Mouse (Mus musculus) adrenal gland, postnatal 14 days (tissue): Measurements from ENCODE around the gene Gm17657. TPM values are rescaled to one million over a fixed set of nuclear protein-coding genes. Genes with fewer than 3 reads are reported as not detected.

Source experiments
- DNase-seq: peaks from one replicate; pipeline ENCODE4 v3.0.0; 2021; ENCODE audit warnings: mixed read lengths
- microRNA-seq, 2 experiments: library from miRNA; unstranded; fragments of <30 nt; microRNA quantifications; one replicate each; pipeline ENCODE4 v1.2.0; 2021
- total RNA-seq: library from RNA; stranded (reverse); gene quantifications from 2 replicates; pipeline ENCODE4 v1.2.3, GENCODE M21; 2021

The Gm17657 gene
- total RNA-seq, 1 experiment from 2014 or later = not detected

DNA sequence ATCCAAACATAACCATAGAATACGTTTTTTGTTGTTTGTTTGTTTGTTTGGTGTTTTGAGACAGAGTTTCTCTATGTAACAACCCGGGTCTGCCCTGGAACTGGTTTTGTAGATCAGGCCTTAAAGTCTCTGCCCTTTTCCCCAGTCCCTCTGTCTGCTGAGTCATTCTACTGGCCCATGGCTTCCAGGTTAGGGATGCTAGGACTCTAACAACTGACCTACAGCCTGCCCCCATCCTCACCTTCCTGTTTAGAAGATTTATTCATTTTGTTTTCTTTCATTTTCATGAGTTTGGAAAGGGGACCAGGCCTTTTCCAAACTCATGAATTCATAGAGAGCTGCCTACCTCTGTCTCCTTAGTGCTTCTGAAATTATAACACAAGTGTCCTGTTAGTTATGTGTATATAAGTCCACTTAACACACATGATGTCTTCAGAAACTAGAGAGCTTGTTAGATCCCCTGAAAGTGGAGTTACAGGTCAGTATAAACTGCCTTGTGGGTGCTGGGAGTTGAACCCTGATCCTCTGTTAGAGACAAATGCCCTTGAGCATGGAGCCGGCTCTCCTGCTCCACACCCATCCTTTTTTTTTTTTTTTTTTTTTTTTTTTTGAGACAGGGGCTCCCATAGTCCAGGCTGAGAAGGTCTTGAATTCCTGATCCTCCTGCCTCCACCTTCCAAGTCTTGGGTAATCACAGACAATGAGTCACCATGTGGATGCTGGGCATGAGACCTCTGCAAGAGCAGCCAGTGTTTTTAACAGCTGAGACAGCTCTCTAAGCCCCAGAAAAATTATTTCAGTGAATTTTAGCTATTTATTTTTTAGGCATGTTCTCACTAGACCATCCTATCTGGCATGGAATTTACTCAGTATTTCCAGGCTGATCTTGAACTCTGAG lies 63.9 kb downstream of the Gm17657 start:
- DNase-seq = no peak

DNA sequence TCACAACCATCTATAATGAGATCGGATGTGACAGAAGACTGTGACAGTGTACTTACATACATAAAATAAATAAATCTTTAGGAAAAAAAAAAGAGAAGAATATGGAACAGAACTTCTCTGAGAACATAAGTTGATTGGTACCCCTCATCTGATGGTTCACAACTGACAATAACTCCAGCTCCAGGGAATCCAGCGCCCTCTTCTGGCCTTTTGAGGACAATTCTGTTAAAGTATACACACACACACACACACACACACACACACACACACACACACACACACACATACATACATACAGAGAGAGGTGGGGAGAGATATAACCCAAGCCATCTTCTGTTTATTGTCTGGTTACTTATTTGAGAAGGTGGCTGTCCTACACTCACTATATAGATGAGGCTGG lies 65.0 kb downstream of the Gm17657 start:
- DNase-seq = no peak

DNA sequence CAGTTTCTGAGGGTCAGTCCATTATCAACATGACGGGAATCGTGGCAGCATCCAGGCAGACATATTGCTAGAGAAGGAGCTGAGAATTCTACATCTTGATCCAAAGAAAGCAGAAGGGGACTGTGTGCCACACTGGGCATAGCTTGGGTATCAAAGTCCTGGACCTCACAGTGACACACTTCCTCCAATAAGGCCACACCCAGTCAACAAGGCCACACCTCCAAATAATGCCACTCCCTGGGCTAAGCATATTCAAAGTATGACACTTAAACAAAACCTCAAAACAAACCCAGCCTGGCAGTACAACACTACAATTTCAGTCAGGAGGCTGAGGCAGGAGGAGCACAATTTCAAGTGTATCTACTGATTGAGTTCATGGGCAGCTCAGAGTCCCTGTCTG lies 66.2 kb downstream of the Gm17657 start:
- DNase-seq = no peak

DNA sequence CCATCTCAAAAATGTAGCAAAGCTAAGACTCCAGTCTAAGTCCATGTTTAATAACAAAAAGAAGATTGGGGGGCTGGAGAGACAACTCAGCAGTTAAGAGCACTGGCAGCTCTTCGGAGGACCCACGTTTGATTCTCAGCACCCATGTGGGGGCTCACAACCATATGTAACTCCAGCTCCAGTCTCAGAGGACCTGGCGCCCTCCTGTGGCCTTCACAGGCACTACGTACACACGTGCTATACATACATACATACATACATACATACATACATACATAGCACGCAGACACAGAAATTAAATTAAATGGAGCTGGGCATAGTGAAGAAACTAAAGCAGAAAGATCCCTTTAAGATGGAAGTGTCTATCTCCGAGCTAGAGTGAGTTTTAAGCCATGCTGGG lies 66.8 kb downstream of the Gm17657 start:
- no peak for DNase-seq

DNA sequence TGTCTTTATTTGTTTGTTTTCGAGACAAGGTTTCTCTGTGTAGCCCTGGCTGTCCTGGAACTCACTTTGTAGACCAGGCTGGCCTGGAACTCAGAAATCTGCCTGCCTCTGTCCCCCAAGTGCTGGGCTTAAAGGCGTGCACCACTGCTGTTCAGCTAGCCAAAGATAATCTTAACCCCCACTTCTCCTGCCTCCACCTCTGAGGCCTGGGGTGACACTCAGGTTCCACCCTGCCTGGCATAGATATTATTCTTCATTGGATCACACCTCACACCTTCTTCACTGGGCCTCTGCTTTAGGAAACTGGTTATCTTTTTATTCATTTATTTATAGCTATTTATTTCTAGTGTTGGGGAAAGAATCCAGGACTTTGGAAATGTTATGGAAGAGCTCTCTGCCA lies 69.2 kb downstream of the Gm17657 start:
- DNase-seq = no peak

DNA sequence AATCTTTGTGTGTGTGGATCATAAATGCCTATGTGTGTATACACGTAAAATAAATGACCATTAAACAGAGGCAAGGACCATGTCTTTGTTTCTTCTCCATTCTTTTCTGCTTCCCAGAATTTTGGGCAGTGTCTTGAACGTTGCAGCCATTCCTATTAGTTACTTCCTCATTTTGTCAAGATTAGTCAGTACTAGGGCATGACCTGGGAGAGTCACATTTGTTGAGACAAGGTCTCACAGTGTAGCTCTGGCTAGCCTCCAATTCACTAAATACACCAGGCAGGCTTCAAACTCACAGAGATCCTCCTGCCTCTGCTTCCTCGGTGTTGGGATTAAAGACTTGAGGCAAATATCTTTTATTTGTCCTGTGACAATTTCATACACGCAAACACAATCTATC lies 71.2 kb downstream of the Gm17657 start:
- DNase-seq = no peak

DNA sequence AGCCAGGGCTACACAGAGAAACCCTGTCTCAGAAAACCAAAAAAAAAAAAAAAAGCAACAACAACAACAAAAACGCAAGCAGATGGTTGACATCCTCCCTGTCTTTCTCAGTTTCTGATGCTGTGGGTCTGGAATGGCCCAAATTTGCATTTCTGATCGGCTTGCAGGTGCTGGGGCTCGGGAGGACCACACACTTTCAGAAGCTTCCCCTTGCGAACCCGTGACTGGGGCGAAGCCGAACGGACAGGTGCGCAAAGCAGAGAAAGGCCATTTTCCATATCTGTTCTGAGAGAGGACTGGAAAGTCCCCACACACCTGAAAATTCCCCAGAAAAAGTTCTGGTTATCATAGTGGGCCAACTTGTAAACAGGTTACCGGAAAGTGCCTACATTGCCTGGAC lies 72.1 kb downstream of the Gm17657 start:
- no peak for DNase-seq

DNA sequence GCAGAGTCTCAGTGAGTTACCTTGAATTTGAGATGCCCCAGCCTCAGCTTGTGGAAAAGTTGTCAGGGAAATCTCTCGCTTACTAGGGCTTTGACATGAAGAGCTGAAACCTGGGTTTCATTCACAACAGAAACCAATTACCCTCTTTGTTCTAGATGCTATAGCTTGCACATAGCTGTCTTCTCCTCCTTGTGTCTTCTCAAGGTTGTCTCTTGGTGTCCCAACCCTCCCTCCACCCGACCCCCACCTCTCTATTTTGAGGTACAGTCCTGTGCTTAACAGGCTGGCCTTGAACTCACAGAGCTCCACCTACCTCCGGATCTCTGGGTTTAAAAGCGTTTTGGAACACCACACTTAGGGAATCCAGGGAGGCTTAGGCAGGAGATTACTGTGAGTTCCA lies 73.0 kb downstream of the Gm17657 start:
- no peak for DNase-seq

DNA sequence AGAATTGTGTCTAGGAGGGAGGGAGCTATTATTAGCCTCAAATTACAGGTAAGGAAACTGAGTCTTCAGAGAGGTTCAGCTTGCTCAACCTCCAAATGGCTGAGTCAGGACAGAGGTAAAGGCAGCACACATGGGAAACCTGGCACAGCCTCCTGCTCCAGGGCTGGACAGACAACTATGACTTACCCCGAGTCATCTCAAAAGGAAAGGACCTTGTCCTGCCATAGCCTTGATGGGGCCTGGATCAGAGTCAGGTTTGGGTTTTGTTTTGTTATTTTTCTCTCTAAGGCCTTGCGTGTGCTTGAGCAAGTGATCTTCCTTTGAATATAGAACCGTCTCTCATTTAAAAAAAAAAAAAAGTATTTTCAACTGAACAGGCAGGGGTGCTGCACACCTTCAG lies 74.3 kb downstream of the Gm17657 start:
- DNase-seq = peak; percentile 72

DNA sequence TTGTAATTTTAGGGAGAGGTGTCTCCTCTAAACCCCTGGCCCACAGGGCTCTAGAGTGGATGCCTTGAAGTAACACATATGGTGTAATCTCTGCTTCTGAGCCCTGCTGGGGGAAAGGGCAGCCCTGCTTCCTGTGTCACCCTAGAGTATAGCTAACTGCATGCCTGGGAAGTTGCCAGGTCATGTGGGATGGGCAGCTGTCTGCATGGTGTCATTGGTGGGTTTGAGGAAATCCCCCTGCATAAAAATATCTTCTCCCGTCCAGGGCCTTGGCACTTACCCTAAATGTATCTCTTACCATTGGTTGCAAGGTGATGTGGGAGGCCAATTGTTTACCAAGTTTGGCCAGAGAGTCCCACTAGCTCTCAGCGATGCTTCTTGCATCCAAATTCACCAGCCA lies 75.4 kb downstream of the Gm17657 start:
- no peak for DNase-seq

DNA sequence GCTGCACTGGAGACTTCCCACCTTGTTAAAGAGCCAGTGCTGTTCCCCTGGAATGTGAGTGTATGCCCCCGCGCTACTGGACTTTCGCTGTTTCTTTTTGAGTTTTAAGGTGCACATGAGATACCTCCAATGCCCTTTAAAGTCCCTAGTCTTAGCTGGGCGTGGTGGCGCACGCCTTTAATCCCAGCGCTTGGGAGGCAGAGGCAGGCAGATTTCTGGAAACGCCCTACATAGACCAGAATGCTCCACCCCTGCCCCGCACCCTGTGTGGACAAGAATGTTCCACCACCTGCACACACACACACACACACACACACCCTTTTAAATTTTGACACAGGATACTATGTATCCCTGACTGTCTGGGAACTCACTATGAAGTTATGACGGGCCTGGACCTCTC lies 76.0 kb downstream of the Gm17657 start:
- DNase-seq = no peak

Small RNA genes within 50 kb of the gene (microRNA-seq; reads per million reads assigned to microRNA genes)
- gene Mir7667 = 0 reads per million in 2 experiments

Other genes starting within 250 kb of the Gm17657 start
- gene Pi16, start 232.0 kb downstream of the Gm17657 start, total RNA-seq = 20.9 and 25.7 TPM in 2 replicates
- gene Mtch1, start 201.7 kb downstream of the Gm17657 start, total RNA-seq = 300 and 316 TPM in 2 replicates
- 2.2 and 11.5 TPM in 2 replicates for gene Fgd2, start 188.7 kb downstream of the Gm17657 start, total RNA-seq
- 104 and 129 TPM in 2 replicates for gene Pim1, start 58.9 kb downstream of the Gm17657 start, total RNA-seq
- 23.7 and 24.6 TPM in 2 replicates for gene Tbc1d22b, start 147 bp upstream of the Gm17657 start, total RNA-seq
- not detected in 2 replicates for gene Tmem217, start 2.7 kb upstream of the Gm17657 start, total RNA-seq
- 41.5 and 45.4 TPM in 2 replicates for gene Rnf8, start 65.2 kb upstream of the Gm17657 start, total RNA-seq
- 3.2 and 3.3 TPM in 2 replicates for gene Gm28043, start 65.2 kb upstream of the Gm17657 start, total RNA-seq
- gene Cmtr1, start 111.0 kb upstream of the Gm17657 start, total RNA-seq = 70.7 and 71.6 TPM in 2 replicates
- gene Ccdc167, start 167.4 kb upstream of the Gm17657 start, total RNA-seq = 12.7 and 13.9 TPM in 2 replicates